Mouse (Mus musculus): ENCODE measurements around the gene Ssna1. TPM values are rescaled to one million over a fixed set of nuclear protein-coding genes. Genes with fewer than 3 reads are reported as not detected.

Gene Ssna1
- polyA plus RNA-seq, 1 experiment: 75.9 TPM

- peaks cover 59% of the 10 kb centered on the region for H3K4me1 ChIP-seq (ENCODE audit: control insufficient read depth, insufficient read depth, low read length)
- no peak for TF ChIP-seq CTCF (IDR thresholded peaks at IDR 0.05; ENCODE audit: borderline replicate concordance, insufficient read depth, low read depth, low read length)
- TF ChIP-seq POLR2A (IDR thresholded peaks at IDR 0.05; ENCODE audit: borderline replicate concordance, insufficient read depth, low read length): peak; percentile 12; the same call in 1 of the 2 replicates
- H3K27ac ChIP-seq (ENCODE audit: insufficient read depth, low read length): peak within 1 kb of the TSS; percentile 26
- H3K27me3 ChIP-seq (ENCODE audit: control insufficient read depth, insufficient read depth, low read length): no peaks in the 10 kb centered on the region
- peak in 1 of 2 experiments; percentile 58 for DNase-seq
- WGBS: 25% methylated on average over 6 of the region's 6 CpGs
- no peak within 1 kb of the TSS for H3K4me3 ChIP-seq (replicated peaks; ENCODE audit: insufficient read depth, low read depth, low read length)
Measured at GRCm38 (mm10) chr2:25287927-25288649, 15.8 kb upstream of the Ssna1 start, which contains the start of gene Tmem210. Tmem210 (plus strand) TSS chr2:25288145.

GRCm38 (mm10) chr2:25286837-25287636, 14.8 kb upstream of the Ssna1 start:
- H3K4me3 ChIP-seq (replicated peaks; ENCODE audit: insufficient read depth, low read depth, low read length): no peak overlapping the region
- no peaks in the 10 kb centered on the region for H3K27me3 ChIP-seq (ENCODE audit: control insufficient read depth, insufficient read depth, low read length)
- TF ChIP-seq CTCF (IDR thresholded peaks at IDR 0.05; ENCODE audit: borderline replicate concordance, insufficient read depth, low read depth, low read length): no peak
- peak; percentile 14; the same call in 1 of the 2 replicates for TF ChIP-seq POLR2A (IDR thresholded peaks at IDR 0.05; ENCODE audit: borderline replicate concordance, insufficient read depth, low read length)
- peaks cover 54% of the 10 kb centered on the region for H3K4me1 ChIP-seq (ENCODE audit: control insufficient read depth, insufficient read depth, low read length)
- 5% methylated on average over 7 of the region's 7 CpGs for WGBS
- H3K27ac ChIP-seq (ENCODE audit: insufficient read depth, low read length): peak overlapping the region; percentile 26
- peak; percentile 70 to 73 for DNase-seq

- no peak overlapping the region for H3K4me3 ChIP-seq (replicated peaks; ENCODE audit: insufficient read depth, low read depth, low read length)
- DNase-seq: peak in 1 of 2 experiments; percentile 32
- TF ChIP-seq POLR2A (IDR thresholded peaks at IDR 0.05; ENCODE audit: borderline replicate concordance, insufficient read depth, low read length) (0 out of 2 replicates have a peak, but pooled peaks have one; percentile 2), CTCF (IDR thresholded peaks at IDR 0.05; ENCODE audit: borderline replicate concordance, insufficient read depth, low read depth, low read length) (no peak)
- peaks cover 47% of the 10 kb centered on the region for H3K4me1 ChIP-seq (ENCODE audit: control insufficient read depth, insufficient read depth, low read length)
- 69% methylated on average over 1 of the region's 1 CpGs for WGBS
- no peaks in the 10 kb centered on the region for H3K27me3 ChIP-seq (ENCODE audit: control insufficient read depth, insufficient read depth, low read length)
- H3K27ac ChIP-seq (ENCODE audit: insufficient read depth, low read length): peak overlapping the region; percentile 10; the same call in 1 of the 2 replicates
Measured at GRCm38 (mm10) chr2:25286314-25286713, 14.1 kb upstream of the Ssna1 start.

- DNase-seq: no peak
- TF ChIP-seq POLR2A (IDR thresholded peaks at IDR 0.05; ENCODE audit: borderline replicate concordance, insufficient read depth, low read length) (no peak), CTCF (IDR thresholded peaks at IDR 0.05; ENCODE audit: borderline replicate concordance, insufficient read depth, low read depth, low read length) (no peak)
- Histone ChIP-seq H3K27ac (ENCODE audit: insufficient read depth, low read length) (no peak overlapping the region), H3K27me3 (ENCODE audit: control insufficient read depth, insufficient read depth, low read length) (no peaks in the 10 kb centered on the region), H3K4me1 (ENCODE audit: control insufficient read depth, insufficient read depth, low read length) (peaks cover 40% of the 10 kb centered on the region), H3K4me3 (replicated peaks; ENCODE audit: insufficient read depth, low read depth, low read length) (no peak overlapping the region)
- WGBS: 80% methylated on average over 2 of the region's 2 CpGs
Measured at GRCm38 (mm10) chr2:25285551-25285950, 13.3 kb upstream of the Ssna1 start.

- H3K4me1 ChIP-seq (ENCODE audit: control insufficient read depth, insufficient read depth, low read length): no peaks in the 10 kb centered on the region
- H3K4me3 ChIP-seq (replicated peaks; ENCODE audit: insufficient read depth, low read depth, low read length): no peak overlapping the region
- peak; percentile 81 to 88 for DNase-seq
- TF ChIP-seq POLR2A (IDR thresholded peaks at IDR 0.05; ENCODE audit: borderline replicate concordance, insufficient read depth, low read length) (no peak), CTCF (IDR thresholded peaks at IDR 0.05; ENCODE audit: borderline replicate concordance, insufficient read depth, low read depth, low read length) (peak; percentile 85)
- 52% methylated on average over 13 of the region's 13 CpGs for WGBS
- no peaks in the 10 kb centered on the region for H3K27me3 ChIP-seq (ENCODE audit: control insufficient read depth, insufficient read depth, low read length)
- no peak overlapping the region for H3K27ac ChIP-seq (ENCODE audit: insufficient read depth, low read length)
Measured at GRCm38 (mm10) chr2:25278928-25279882, 7.0 kb upstream of the Ssna1 start.

- WGBS: 30% methylated on average over 16 of the region's 16 CpGs
- no peak for TF ChIP-seq CTCF (IDR thresholded peaks at IDR 0.05; ENCODE audit: borderline replicate concordance, insufficient read depth, low read depth, low read length)
- TF ChIP-seq POLR2A (IDR thresholded peaks at IDR 0.05; ENCODE audit: borderline replicate concordance, insufficient read depth, low read length): no peak
- DNase-seq: no peak
- Histone ChIP-seq H3K27ac (ENCODE audit: insufficient read depth, low read length) (no peak overlapping the region), H3K27me3 (ENCODE audit: control insufficient read depth, insufficient read depth, low read length) (no peaks in the 10 kb centered on the region), H3K4me1 (ENCODE audit: control insufficient read depth, insufficient read depth, low read length) (peaks cover 29% of the 10 kb centered on the region), H3K4me3 (replicated peaks; ENCODE audit: insufficient read depth, low read depth, low read length) (peak overlapping the region; percentile 83)
Measured at GRCm38 (mm10) chr2:25273010-25273409, 772 bp upstream of the Ssna1 start.

- WGBS: under 1% methylated on average over 29 of the region's 29 CpGs
- peaks cover 34% of the 10 kb centered on the region for H3K4me1 ChIP-seq (ENCODE audit: control insufficient read depth, insufficient read depth, low read length)
- no peak overlapping the region for H3K27ac ChIP-seq (ENCODE audit: insufficient read depth, low read length)
- TF ChIP-seq CTCF (IDR thresholded peaks at IDR 0.05; ENCODE audit: borderline replicate concordance, insufficient read depth, low read depth, low read length) (no peak), POLR2A (IDR thresholded peaks at IDR 0.05; ENCODE audit: borderline replicate concordance, insufficient read depth, low read length) (no peak)
- peak overlapping the region; percentile 83 for H3K4me3 ChIP-seq (replicated peaks; ENCODE audit: insufficient read depth, low read depth, low read length)
- DNase-seq: no peak
- no peaks in the 10 kb centered on the region for H3K27me3 ChIP-seq (ENCODE audit: control insufficient read depth, insufficient read depth, low read length)
Measured at GRCm38 (mm10) chr2:25272515-25272914, 277 bp upstream of the Ssna1 start.

Measured in cerebellum, adult 2 months (tissue).